ENCODE assay signal across 35 mouse cellular contexts in genomic region chr1:150135350-150135749, GRCm38 (mm10). TPM values are rescaled to one million over a fixed set of nuclear protein-coding genes. Genes with fewer than 3 reads are reported as not detected.
"Had no signal": no experiment of that assay in that cellular context is flagged by ENCODE, and none has a peak within 500 bp of the region (broad histone marks: within the 10 kb centered on the region; RNA-seq: fewer than 3 reads in every experiment).

No protein-coding gene starts in this region.

- H3K4me1 ChIP-seq: heart, embryonic 10.5 days; heart, embryonic 12.5 days; heart, embryonic 13.5 days; heart, embryonic 15.5 days; hindbrain, embryonic 10.5 days; hindbrain, embryonic 12.5 days; hindbrain, embryonic 13.5 days; hindbrain, embryonic 15.5 days; intestine, embryonic 15.5 days; kidney, embryonic 15.5 days had no signal

- ATAC-seq: hindbrain, embryonic 16.5 days; hindbrain, postnatal 0 days; inflammation-experienced regulatory T-cells, adult 6 months; intestine, embryonic 15.5 days; intestine, embryonic 16.5 days; intestine, postnatal 0 days had no signal

- H3K9ac ChIP-seq: heart, embryonic 12.5 days; heart, embryonic 13.5 days; heart, embryonic 15.5 days; hindbrain, embryonic 12.5 days; hindbrain, embryonic 13.5 days; hindbrain, embryonic 14.5 days; hindbrain, embryonic 15.5 days; intestine, embryonic 15.5 days; kidney, embryonic 15.5 days had no signal

- H3K4me3 ChIP-seq: heart, embryonic 10.5 days; heart, embryonic 12.5 days; heart, embryonic 13.5 days; heart, embryonic 15.5 days; hindbrain, embryonic 10.5 days; hindbrain, embryonic 12.5 days; hindbrain, embryonic 13.5 days; hindbrain, embryonic 15.5 days; intestine, embryonic 15.5 days; kidney, embryonic 15.5 days; layer of hippocampus, adult 2 months had no signal

- H3K4me2 ChIP-seq: heart, embryonic 11.5 days; heart, embryonic 12.5 days; heart, embryonic 13.5 days; heart, embryonic 15.5 days; hindbrain, embryonic 12.5 days; hindbrain, embryonic 13.5 days; hindbrain, embryonic 14.5 days; hindbrain, embryonic 15.5 days; intestine, embryonic 15.5 days; kidney, embryonic 15.5 days had no signal

- H3K27ac ChIP-seq: heart, embryonic 10.5 days; heart, embryonic 13.5 days; heart, embryonic 15.5 days; hindbrain, embryonic 10.5 days; hindbrain, embryonic 12.5 days; hindbrain, embryonic 13.5 days; hindbrain, embryonic 14.5 days; hindbrain, embryonic 15.5 days; hindbrain, postnatal 0 days; intestine, embryonic 15.5 days; kidney, embryonic 15.5 days; kidney, postnatal 0 days; layer of hippocampus, adult 2 months had no signal

- H3K27me3 ChIP-seq: heart, embryonic 12.5 days; heart, embryonic 13.5 days; heart, embryonic 15.5 days; hindbrain, embryonic 12.5 days; hindbrain, embryonic 13.5 days; hindbrain, embryonic 15.5 days; intestine, embryonic 15.5 days; kidney, embryonic 15.5 days had no signal

- DNase-seq: heart, postnatal 10 days; heart, postnatal 14 days; heart, postnatal 36 days; heart, postnatal 4 days; kidney, adult 11 months; kidney, adult 18-20 months; kidney, adult 2 months; kidney, adult 8-10 months; kidney, adult 9 months; kidney, postnatal 10 days; kidney, postnatal 14 days; kidney, postnatal 25 days; kidney, postnatal 36 days; kidney, postnatal 4 days; layer of hippocampus, adult 9-11 months; layer of hippocampus, postnatal 36 days had no signal

- H3K9me3 ChIP-seq: heart, embryonic 10.5 days; heart, embryonic 12.5 days; heart, embryonic 13.5 days; heart, embryonic 15.5 days; hindbrain, embryonic 10.5 days; hindbrain, embryonic 12.5 days; hindbrain, embryonic 13.5 days; hindbrain, embryonic 15.5 days; intestine, embryonic 15.5 days; kidney, embryonic 15.5 days had no signal

- H3K36me3 ChIP-seq: heart, embryonic 10.5 days; heart, embryonic 12.5 days; heart, embryonic 13.5 days; heart, embryonic 15.5 days; hindbrain, embryonic 10.5 days; hindbrain, embryonic 12.5 days; hindbrain, embryonic 13.5 days; hindbrain, embryonic 15.5 days; intestine, embryonic 15.5 days; kidney, embryonic 15.5 days had no signal

RNA-seq across cellular contexts. Expression of gene Ptgs2, which starts 35.5 kb away (rescaled TPM):
- polyA plus RNA-seq: inflammation-experienced regulatory T-cells, adult 6 months had no signal
